Mouse (Mus musculus): ENCODE measurements around the gene Zbtb8a. TPM values are rescaled to one million over a fixed set of nuclear protein-coding genes. Genes with fewer than 3 reads are reported as not detected.
"Not testable (repeated sequence)": the region's sequence is repeated elsewhere in the genome, so short reads cannot be mapped to it uniquely, and the experiment has no call there.

Zbtb8a gene
- polyA plus RNA-seq, 1 experiment from 2014 or later = 21.6 TPM

DNA sequence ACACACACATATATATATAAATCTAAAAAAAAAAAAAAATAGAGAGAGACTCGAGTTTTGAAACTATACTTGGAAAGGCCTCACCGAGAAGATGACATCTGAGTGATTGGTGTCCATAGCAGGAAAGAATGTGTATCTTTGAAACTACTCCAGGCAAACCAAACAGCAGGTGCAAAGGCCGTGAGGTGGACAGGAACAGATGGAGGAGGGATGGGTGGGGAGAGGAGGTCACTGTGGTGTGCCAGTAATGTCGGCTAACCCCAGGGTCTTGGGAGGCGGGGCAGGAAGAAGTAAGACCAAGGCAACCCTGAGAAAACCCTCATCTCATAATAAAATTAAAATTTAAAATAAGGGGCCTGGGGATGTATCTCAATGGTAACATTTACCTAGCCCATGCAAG, 2.1 kb downstream of the Zbtb8a start:
- no peak overlapping the region for H3K4me3 ChIP-seq
- H3K36me3 ChIP-seq = no peaks in the 10 kb centered on the region
- H3K4me2 ChIP-seq = peak overlapping the region; percentile 85; the same call in 1 of the 2 replicates
- H3K27me3 ChIP-seq = no peaks in the 10 kb centered on the region
- no peak overlapping the region for H3K9ac ChIP-seq
- ATAC-seq (ENCODE audit: borderline replicate concordance, extremely low read depth, low FRiP score, low TSS enrichment) = no peak
- peaks cover 15% of the 10 kb centered on the region for H3K4me1 ChIP-seq
- H3K27ac ChIP-seq = no peak overlapping the region
- WGBS = 64% methylated on average over 5 of the region's 5 CpGs
- no peaks in the 10 kb centered on the region for H3K9me3 ChIP-seq

DNA sequence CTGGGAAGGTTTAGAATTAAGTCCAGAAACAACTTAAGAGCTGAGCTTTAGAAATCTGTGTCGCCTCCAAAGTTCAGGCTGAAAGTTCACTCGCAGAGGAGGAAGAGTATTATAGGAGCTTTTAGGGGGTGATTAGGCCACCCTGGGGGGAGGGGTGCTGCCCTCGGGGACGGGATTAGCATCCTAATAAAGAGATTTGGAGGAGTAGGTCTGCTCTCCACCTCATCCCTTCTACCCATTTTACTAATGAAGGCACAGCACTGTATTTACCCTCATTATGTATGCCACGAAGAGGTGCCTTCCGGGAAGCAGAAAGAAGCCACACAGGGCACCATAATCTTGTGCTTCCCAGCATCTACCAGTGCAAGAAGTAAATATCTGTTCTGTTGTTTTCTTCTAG, 2.9 kb downstream of the Zbtb8a start:
- Histone ChIP-seq H3K9me3 (no peaks in the 10 kb centered on the region), H3K4me2 (no peak overlapping the region), H3K27me3 (no peaks in the 10 kb centered on the region), H3K36me3 (no peaks in the 10 kb centered on the region), H3K4me3 (no peak overlapping the region), H3K9ac (no peak overlapping the region), H3K4me1 (peaks cover 15% of the 10 kb centered on the region), H3K27ac (no peak overlapping the region)
- WGBS = 52% methylated on average over 6 of the region's 6 CpGs
- no peak for ATAC-seq (ENCODE audit: borderline replicate concordance, extremely low read depth, low FRiP score, low TSS enrichment)

DNA sequence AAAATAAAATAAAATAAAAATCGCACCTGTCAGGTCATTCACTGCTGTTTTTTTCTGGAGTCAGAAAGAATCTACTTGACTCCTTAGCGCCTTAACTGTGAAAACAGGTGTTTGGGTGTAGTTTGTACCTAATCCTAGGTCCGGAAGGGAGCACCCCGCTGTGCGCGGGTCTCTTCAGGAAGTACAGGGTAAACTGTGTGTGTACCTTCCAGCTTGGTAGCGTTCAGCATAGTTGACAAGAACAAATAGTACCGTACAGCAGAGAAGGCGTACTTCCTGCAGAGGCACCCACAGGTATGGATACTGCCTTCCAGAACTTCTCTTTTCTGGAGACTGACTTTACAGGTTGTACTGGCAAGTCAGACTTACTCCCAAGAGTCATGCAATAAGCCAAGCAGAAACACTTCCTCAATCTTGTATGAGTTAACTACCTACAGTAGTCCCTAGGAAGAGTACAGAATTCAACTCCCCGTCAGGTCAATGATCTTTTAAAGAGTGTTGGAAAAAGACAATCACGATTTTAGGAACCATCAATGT, 3.6 kb downstream of the Zbtb8a start:
- H3K4me1 ChIP-seq = peaks cover 15% of the 10 kb centered on the region
- WGBS = 51% methylated on average over 11 of the region's 11 CpGs
- no peak for ATAC-seq (ENCODE audit: borderline replicate concordance, extremely low read depth, low FRiP score, low TSS enrichment)
- H3K9ac ChIP-seq = no peak overlapping the region
- H3K9me3 ChIP-seq = no peaks in the 10 kb centered on the region
- no peaks in the 10 kb centered on the region for H3K36me3 ChIP-seq
- H3K4me2 ChIP-seq = no peak overlapping the region
- H3K27me3 ChIP-seq = no peaks in the 10 kb centered on the region
- no peak overlapping the region for H3K4me3 ChIP-seq
- H3K27ac ChIP-seq = no peak overlapping the region

DNA sequence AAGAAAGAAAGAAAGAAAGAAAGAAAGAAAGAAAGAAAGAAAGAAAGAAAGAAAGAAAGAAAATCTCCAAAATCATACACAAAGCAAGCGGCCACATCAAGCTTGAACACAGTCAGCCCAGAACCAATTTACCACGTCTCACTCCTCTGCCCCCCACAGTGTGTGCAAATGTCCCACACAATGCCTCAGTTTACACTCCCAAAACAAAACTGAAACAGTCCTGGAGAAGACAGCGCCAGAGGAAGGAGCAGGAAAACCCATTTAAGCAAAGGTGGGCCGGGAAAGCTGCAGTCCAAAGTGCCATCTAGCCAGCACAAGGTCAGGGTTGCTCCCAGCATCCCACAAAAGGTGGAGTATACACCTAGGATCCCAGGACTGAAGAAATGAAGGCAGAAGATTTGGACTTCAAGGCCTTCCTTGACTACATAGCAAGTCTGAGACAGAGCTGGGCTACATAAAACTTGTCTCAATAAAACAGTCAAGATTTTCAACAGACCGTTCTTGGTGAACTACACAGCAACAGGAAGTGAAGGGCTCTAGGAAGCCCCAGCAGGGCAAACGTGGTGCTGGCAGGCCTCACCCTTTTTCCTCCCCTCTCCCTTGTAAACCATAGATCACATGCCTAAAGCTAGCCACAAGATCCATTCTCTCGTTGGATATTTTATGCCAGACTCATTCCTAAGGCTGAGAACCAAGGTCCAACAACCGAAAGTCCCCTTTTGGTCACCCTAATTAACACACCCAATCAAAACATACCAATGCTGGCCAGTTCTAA, 4.5 kb downstream of the Zbtb8a start:
- no peaks in the 10 kb centered on the region for H3K9me3 ChIP-seq
- 53% methylated on average over 8 of the region's 8 CpGs for WGBS
- no peak overlapping the region for H3K4me2 ChIP-seq
- H3K27me3 ChIP-seq = no peaks in the 10 kb centered on the region
- H3K36me3 ChIP-seq = 0 out of 2 replicates have a peak, but pooled peaks cover 5% of the 10 kb centered on the region
- no peak for ATAC-seq (ENCODE audit: borderline replicate concordance, extremely low read depth, low FRiP score, low TSS enrichment)
- no peak overlapping the region for H3K4me3 ChIP-seq
- H3K9ac ChIP-seq = no peak overlapping the region
- H3K4me1 ChIP-seq = peaks cover 15% of the 10 kb centered on the region
- H3K27ac ChIP-seq = no peak overlapping the region

DNA sequence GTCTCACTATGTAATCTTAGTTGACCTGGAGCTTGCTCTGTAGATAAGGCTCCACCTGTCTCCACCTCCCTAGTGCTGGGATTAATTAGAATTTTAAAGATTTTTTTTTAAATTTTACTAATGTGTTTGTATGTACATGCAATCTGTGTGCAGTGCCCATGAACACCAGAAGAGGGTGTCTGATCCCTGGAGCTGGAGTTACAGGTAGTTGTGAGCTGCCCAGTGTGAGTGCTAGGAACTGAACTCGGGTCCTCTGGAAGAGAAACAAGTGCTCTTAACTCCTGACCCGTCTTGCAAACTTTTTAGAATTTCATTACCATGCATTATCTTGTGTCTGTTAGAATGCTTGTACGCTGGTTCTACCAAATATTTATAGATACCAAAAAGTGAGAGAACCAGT, 6.5 kb downstream of the Zbtb8a start:
- H3K4me1 ChIP-seq = peaks cover 11% of the 10 kb centered on the region
- H3K9ac ChIP-seq = no peak overlapping the region
- ATAC-seq (ENCODE audit: borderline replicate concordance, extremely low read depth, low FRiP score, low TSS enrichment) = no peak
- 87% methylated on average over 3 of the region's 3 CpGs for WGBS
- H3K4me2 ChIP-seq = no peak overlapping the region
- H3K27ac ChIP-seq = no peak overlapping the region
- no peaks in the 10 kb centered on the region for H3K27me3 ChIP-seq
- 0 out of 2 replicates have a peak, but pooled peaks cover 9% of the 10 kb centered on the region for H3K36me3 ChIP-seq
- H3K9me3 ChIP-seq = no peaks in the 10 kb centered on the region
- H3K4me3 ChIP-seq = no peak overlapping the region

DNA sequence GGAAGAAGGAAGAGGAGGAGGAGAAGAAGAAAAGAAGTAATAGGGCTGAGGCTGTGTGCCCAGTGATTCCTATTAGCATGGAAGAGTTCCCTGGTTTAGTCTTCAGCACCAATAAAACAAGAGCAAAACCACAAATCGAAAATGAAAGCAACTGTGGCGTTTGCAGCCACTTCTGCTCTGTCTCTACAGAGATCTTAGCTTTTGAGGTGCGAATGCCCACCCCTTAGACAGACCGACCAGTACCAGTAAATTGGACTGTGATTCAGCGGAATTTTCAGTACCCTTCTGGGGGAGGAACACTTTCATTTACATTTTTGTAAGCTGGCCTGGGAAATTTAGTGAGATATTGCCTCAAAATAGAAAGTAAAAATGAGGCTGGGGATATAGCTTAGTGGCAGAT, 12.7 kb downstream of the Zbtb8a start:
- Histone ChIP-seq H3K27ac (no peak overlapping the region), H3K4me3 (no peak overlapping the region), H3K4me1 (no peaks in the 10 kb centered on the region), H3K27me3 (no peaks in the 10 kb centered on the region), H3K9ac (no peak overlapping the region), H3K9me3 (no peaks in the 10 kb centered on the region), H3K36me3 (peaks cover 12% of the 10 kb centered on the region; the same call in 1 of the 2 replicates), H3K4me2 (no peak overlapping the region)
- ATAC-seq (ENCODE audit: borderline replicate concordance, extremely low read depth, low FRiP score, low TSS enrichment) = no peak
- 83% methylated on average over 5 of the region's 5 CpGs for WGBS

DNA sequence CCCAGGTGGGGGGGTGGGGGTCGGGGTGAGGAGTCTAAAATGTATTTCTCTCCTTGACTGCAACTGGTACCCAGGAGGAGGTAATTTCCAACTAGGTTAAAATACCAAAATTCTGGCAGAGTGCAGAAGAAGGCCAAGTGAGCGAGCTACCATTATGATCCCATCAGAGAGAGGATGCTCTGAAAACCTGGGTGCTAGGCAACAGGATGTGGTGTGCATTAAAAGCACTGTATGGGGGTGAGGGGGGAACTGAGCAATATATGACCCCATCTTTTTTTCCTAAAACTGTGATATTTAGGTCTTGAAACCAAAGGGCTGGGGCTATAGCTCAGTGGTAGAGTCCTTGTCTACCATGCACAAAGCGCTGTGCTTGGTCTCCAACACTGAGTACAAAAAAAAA, 13.5 kb downstream of the Zbtb8a start:
- Histone ChIP-seq H3K4me2 (no peak overlapping the region), H3K9ac (no peak overlapping the region), H3K4me3 (no peak overlapping the region), H3K27me3 (no peaks in the 10 kb centered on the region), H3K4me1 (no peaks in the 10 kb centered on the region), H3K27ac (no peak overlapping the region), H3K9me3 (no peaks in the 10 kb centered on the region), H3K36me3 (peaks cover 20% of the 10 kb centered on the region)
- no peak for ATAC-seq (ENCODE audit: borderline replicate concordance, extremely low read depth, low FRiP score, low TSS enrichment)
- 86% methylated on average over 3 of the region's 3 CpGs for WGBS

DNA sequence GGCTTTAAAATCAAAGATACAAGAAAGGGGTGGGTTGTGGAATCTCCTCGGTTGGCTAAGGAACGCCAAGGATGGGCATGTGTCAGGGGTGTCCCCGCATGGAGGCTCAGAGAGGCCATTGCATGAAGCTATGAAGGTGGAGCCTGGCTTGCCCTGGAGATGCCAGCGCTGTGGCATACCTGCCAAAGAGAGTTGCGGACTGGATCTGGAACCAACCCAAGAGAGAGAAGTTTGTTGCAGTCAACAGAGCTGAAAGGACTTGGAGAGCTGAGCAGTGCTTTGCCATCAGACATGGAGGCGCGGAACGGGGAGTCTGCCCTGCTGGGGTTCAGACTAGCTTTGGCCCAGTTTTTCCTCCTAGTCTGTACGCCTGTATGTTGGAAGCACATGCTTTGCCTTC, 14.5 kb downstream of the Zbtb8a start:
- H3K36me3 ChIP-seq = peaks cover 23% of the 10 kb centered on the region
- H3K9me3 ChIP-seq = no peaks in the 10 kb centered on the region
- WGBS = 87% methylated on average over 9 of the region's 9 CpGs
- no peak for ATAC-seq (ENCODE audit: borderline replicate concordance, extremely low read depth, low FRiP score, low TSS enrichment)
- H3K4me2 ChIP-seq = no peak overlapping the region
- no peak overlapping the region for H3K27ac ChIP-seq
- H3K4me1 ChIP-seq = no peaks in the 10 kb centered on the region
- H3K27me3 ChIP-seq = no peaks in the 10 kb centered on the region
- no peak overlapping the region for H3K4me3 ChIP-seq
- no peak overlapping the region for H3K9ac ChIP-seq

DNA sequence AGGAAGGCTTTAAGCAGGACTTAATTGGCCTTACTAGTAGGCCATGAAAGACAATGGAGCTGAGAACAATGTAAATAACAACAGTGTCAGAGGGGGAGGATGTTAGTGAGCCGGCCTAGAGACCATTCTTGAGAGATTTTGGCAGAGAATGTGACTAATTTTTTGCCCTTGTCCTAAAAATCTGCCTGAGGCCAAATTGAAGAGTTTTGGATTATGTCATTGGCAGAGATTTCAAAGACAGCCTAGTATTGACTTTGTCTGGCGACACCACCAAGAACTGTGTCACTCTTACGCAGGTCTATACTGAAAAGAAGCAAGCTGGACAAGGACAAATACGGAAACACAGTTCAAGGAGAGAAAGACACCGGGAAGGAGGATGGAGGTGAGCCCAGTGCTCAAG, 15.1 kb downstream of the Zbtb8a start:
- H3K9me3 ChIP-seq = no peaks in the 10 kb centered on the region
- H3K9ac ChIP-seq = no peak overlapping the region
- WGBS = 61% methylated on average over 5 of the region's 5 CpGs
- no peaks in the 10 kb centered on the region for H3K4me1 ChIP-seq
- no peak overlapping the region for H3K27ac ChIP-seq
- H3K4me3 ChIP-seq = no peak overlapping the region
- H3K4me2 ChIP-seq = no peak overlapping the region
- no peak for ATAC-seq (ENCODE audit: borderline replicate concordance, extremely low read depth, low FRiP score, low TSS enrichment)
- H3K27me3 ChIP-seq = no peaks in the 10 kb centered on the region
- H3K36me3 ChIP-seq = peaks cover 26% of the 10 kb centered on the region

DNA sequence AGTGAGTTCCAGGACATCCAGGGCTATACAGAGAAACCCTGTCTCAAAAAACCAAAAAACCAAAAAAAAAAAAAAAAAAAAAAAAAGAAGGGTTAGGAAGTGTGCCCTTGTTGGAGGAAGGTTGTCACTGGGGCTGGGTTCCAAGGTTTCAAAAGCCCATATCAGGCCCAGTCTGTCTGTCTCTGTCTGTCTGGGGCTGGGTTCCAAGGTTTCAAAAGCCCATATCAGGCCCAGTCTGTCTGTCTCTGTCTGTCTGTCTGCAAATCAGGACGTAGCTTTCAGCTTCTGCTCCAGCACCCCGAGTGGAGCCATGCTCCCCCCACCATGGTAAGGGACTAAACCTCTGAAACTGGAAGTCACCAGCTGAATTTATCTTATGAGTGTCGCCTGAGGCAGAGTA, 15.7 kb downstream of the Zbtb8a start:
- 88% methylated on average over 3 of the region's 3 CpGs for WGBS
- not testable (repeated sequence) for H3K27ac ChIP-seq; ATAC-seq (ENCODE audit: borderline replicate concordance, extremely low read depth, low FRiP score, low TSS enrichment); H3K9me3 ChIP-seq; H3K27me3 ChIP-seq; H3K4me3 ChIP-seq; H3K9ac ChIP-seq; H3K4me2 ChIP-seq; H3K4me1 ChIP-seq
- H3K36me3 ChIP-seq = peaks cover 27% of the 10 kb centered on the region

DNA sequence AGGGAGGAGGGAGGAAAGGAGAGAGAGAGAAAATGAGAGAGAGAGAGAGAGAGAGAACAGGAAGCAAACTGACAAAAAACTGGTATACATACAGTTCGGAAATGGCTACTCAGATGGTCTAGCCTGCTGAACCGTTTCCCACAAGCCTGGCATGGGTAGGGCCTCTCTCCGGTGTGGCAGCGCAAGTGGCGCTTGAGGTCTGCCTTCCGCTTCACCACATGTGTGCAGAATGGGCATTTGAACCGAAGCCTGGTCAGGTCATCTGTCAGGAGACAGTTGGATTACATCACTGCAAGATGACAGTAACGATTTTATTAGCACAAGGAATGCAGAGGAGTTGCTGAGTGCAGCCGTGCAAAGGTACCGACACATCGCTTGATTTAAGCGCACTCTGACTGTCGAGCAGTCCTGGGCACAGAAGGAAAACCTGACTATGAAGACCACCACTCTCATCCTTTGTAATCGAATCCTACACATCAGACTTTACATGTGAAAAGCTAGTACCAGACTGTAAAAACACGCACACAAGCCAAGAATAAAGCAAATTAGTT, 20.2 kb downstream of the Zbtb8a start:
- no peaks in the 10 kb centered on the region for H3K27me3 ChIP-seq
- WGBS = 76% methylated on average over 15 of the region's 15 CpGs
- H3K9ac ChIP-seq = no peak overlapping the region
- H3K4me2 ChIP-seq = no peak overlapping the region
- H3K27ac ChIP-seq = no peak overlapping the region
- H3K4me1 ChIP-seq = no peaks in the 10 kb centered on the region
- no peak for ATAC-seq (ENCODE audit: borderline replicate concordance, extremely low read depth, low FRiP score, low TSS enrichment)
- no peak overlapping the region for H3K4me3 ChIP-seq
- H3K36me3 ChIP-seq = peaks cover 61% of the 10 kb centered on the region
- H3K9me3 ChIP-seq = no peaks in the 10 kb centered on the region

DNA sequence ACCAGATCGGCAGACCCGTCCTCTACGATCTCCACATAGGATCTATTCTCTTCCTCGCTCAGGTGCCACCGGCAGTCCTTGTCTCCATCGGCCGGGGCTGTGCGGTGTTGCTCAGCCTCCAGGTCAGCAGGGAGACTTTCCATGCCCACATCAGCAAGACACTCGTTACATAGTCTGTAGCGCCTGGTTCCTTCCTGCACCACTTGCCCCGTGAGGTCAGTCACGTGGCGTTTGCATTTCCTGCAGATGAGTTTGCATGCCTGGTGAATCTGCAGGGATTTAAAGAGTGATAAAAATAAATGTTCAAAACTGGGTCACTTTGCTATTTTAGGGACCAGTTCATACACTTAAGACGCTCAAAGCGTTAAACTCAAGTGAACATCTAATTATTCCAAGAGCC, 23.7 kb downstream of the Zbtb8a start:
- no peak for ATAC-seq (ENCODE audit: borderline replicate concordance, extremely low read depth, low FRiP score, low TSS enrichment)
- H3K4me3 ChIP-seq = no peak overlapping the region
- H3K4me1 ChIP-seq = no peaks in the 10 kb centered on the region
- no peaks in the 10 kb centered on the region for H3K27me3 ChIP-seq
- H3K36me3 ChIP-seq = peaks cover 53% of the 10 kb centered on the region
- 67% methylated on average over 15 of the region's 15 CpGs for WGBS
- no peak overlapping the region for H3K9ac ChIP-seq
- H3K27ac ChIP-seq = no peak overlapping the region
- H3K9me3 ChIP-seq = no peaks in the 10 kb centered on the region
- no peak overlapping the region for H3K4me2 ChIP-seq

Data from lung, embryonic 15.5 days (tissue).